Mouse (Mus musculus): ENCODE results near the gene Zfp462.

DNA sequence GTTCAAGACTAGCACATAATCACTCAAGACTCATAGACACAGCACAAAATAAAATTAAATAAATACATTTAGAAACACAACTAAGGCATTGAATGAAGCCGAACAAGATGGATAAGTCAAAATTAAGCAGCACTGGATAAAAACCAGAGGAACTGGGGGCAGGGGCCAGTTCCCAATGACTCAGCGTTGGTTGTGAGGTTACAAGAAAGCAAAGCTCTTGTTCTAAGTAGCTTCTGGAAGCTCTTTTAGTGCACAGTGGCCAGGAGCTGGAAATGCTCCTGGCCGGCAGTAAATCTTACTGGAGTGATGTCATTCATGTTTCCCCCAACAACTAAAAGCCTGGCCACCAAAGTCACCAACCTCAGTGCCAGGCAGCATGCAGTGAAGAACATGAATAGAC is 26.6 kb upstream of the Zfp462 start:
- no peak for TF ChIP-seq CTCF (IDR thresholded peaks at IDR 0.05; ENCODE audit: extremely low read depth, insufficient read depth, insufficient read length, insufficient replicate concordance)
- no peak for TF ChIP-seq POLR2A (IDR thresholded peaks at IDR 0.05; ENCODE audit: low read depth, low read length)
